Mouse (Mus musculus) limb, embryonic 14.5 days (tissue): Measurements from ENCODE around the gene Gm10300. TPM values are rescaled to one million over a fixed set of nuclear protein-coding genes. Genes with fewer than 3 reads are reported as not detected.

Experiments used
- ATAC-seq: fragments of 200-750 bp; cut with Nextera tagmentation; 2 replicates; pipeline ENCODE4 v1.8.0; 2017; ENCODE audit warnings: low read depth, moderate number of reproducible peaks, moderate TSS enrichment; ENCODE audit not compliant: low FRiP score
- DNase-seq: peaks from one replicate; pipeline ENCODE4 v3.0.0-alpha.2; 2015; ENCODE audit warnings: low spot score
- H3K27ac ChIP-seq: fragments of 300-500 bp; sonication (generic); replicated peaks from 2 replicates; pipeline ENCODE4 v1.5.1; 2014; ENCODE audit warnings: low read depth, mild to moderate bottlenecking, low read length, moderate library complexity, mixed read lengths
- H3K27me3 ChIP-seq: fragments of 300-500 bp; sonication (generic); 2 replicates; pipeline ENCODE4 v1.6.1; 2014; ENCODE audit warnings: low read length, mixed read lengths; ENCODE audit not compliant: control insufficient read depth, insufficient read depth
- H3K36me3 ChIP-seq: fragments of 300-500 bp; sonication (generic); 2 replicates; pipeline ENCODE4 v1.6.1; 2014; ENCODE audit warnings: mild to moderate bottlenecking, low read length, moderate library complexity, mixed read lengths; ENCODE audit not compliant: control insufficient read depth, insufficient read depth
- H3K4me1 ChIP-seq: fragments of 300-500 bp; sonication (generic); 2 replicates; pipeline ENCODE4 v1.6.1; 2014; ENCODE audit warnings: antibody characterized with exemption, low read length, mixed read lengths; ENCODE audit not compliant: control insufficient read depth, insufficient read depth
- H3K4me2 ChIP-seq: fragments of 300-500 bp; sonication (generic); replicated peaks from 2 replicates; pipeline ENCODE4 v1.6.1; 2014; ENCODE audit warnings: low read depth, mild to moderate bottlenecking, low read length, moderate library complexity; ENCODE audit not compliant: severe bottlenecking
- H3K4me3 ChIP-seq: fragments of 300-500 bp; sonication (generic); replicated peaks from 2 replicates; pipeline ENCODE4 v1.5.1; 2014; ENCODE audit warnings: low read length
- H3K9ac ChIP-seq: fragments of 300-500 bp; sonication (generic); 2 replicates; pipeline ENCODE4 v1.6.1; 2014; ENCODE audit warnings: mild to moderate bottlenecking, low read depth, low read length, moderate library complexity; ENCODE audit not compliant: severe bottlenecking
- H3K9me3 ChIP-seq: fragments of 300-500 bp; sonication (generic); 2 replicates; pipeline ENCODE4 v1.6.1; 2016; ENCODE audit warnings: low read length; ENCODE audit not compliant: control insufficient read depth
- POLR2A ChIP-seq: fragments of 200-500 bp; IDR thresholded peaks from 2 replicates; pipeline ENCODE4 v1.8.0; 2012; ENCODE audit warnings: inconsistent platforms, mild to moderate bottlenecking, moderate library complexity, borderline replicate concordance; ENCODE audit not compliant: insufficient read depth, insufficient read length; ENCODE audit errors: extremely low read depth
- WGBS: fragments of 180-500 bp; shearing (Covaris S2); extraction: QIAGEN DNeasy Blood & Tissue Kit; methylation state at CpG from one replicate; pipeline ENCODE4 v1.1.7; 2014; 5-methylcytosine and 5-hydroxymethylcytosine counted together
- polyA plus RNA-seq, 2 experiments: library from polyadenylated mRNA; depleted of rRNA in 1 of 2; stranded (reverse) in 1 of 2; unstranded in 1 of 2; fragments of >200 nt; fragmentation: Nextera tagmentation in 1 of 2; extraction: Ambion mirVana in 1 of 2; gene quantifications; 2 replicates each; pipeline versions ENCODE4 v1.2.1 to v1.2.3; 2012 to 2014

The Gm10300 gene
- polyA plus RNA-seq, 2 experiments, result 0.08 TPM; not detected in 1

- H3K9me3 ChIP-seq, result no peaks in the 10 kb centered on the region
- TF ChIP-seq POLR2A, result no peak
- H3K27ac ChIP-seq, result no peak overlapping the region
- no peak overlapping the region for H3K4me3 ChIP-seq
- H3K4me2 ChIP-seq, result no peak overlapping the region
- ATAC-seq (no peak), DNase-seq (no peak)
- H3K9ac ChIP-seq, result no peak overlapping the region
- H3K36me3 ChIP-seq, result no peaks in the 10 kb centered on the region
- no peaks in the 10 kb centered on the region for H3K4me1 ChIP-seq
- no peaks in the 10 kb centered on the region for H3K27me3 ChIP-seq
- 83% methylated on average over 6 of the region's 6 CpGs for WGBS
These were observed 18.6 kb downstream of the Gm10300 start for GRCm38 (mm10) chr4:132093136-132093535.

DNA sequence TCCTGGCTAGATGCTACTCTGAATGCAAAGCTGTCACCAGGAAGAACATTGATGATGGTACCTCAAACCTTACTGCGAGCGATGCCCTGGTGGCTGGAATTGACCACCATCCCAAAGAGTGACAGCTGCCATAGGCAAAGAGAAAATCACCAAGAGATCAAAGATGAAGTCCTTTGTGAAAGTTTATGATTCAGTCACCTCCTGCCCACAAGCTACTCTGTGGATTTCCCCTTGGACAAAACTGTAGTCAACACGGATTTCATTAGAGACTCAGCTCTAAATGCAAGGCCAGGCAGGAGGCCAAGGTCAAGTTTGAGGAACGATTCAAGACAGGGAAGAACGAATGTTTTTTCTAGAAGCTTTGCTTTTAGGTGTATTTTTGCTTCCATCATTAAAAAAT, 19.4 kb downstream of the Gm10300 start:
- WGBS, result 86% methylated on average over 5 of the region's 5 CpGs
- Histone ChIP-seq H3K4me2 (no peak overlapping the region), H3K4me3 (no peak overlapping the region), H3K27ac (no peak overlapping the region), H3K27me3 (no peaks in the 10 kb centered on the region), H3K9me3 (no peaks in the 10 kb centered on the region), H3K36me3 (no peaks in the 10 kb centered on the region), H3K9ac (no peak overlapping the region), H3K4me1 (no peaks in the 10 kb centered on the region)
- no peak for ATAC-seq
- DNase-seq, result no peak
- TF ChIP-seq POLR2A, result no peak

- 76% methylated on average over 7 of the region's 7 CpGs for WGBS
These were observed 20.5 kb downstream of the Gm10300 start for GRCm38 (mm10) chr4:132095043-132095442.

DNA sequence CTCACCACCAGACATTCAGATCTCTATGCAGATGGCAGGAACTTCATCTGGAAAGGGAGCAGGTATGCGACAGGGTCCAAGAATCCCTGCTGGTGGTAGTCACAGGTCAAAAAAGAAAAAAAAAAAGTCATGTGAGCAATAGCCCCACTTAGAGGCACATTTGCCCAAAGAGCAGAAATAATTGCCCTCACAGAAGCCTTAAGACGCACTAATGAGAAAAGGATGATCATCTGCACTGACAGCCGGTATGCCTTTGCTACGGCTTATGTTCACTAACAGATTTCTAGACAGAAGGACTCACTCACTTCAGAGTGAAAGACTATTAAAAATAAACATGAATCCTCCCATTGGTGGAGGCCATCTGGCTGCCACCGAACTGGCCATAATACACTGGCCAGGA, 25.1 kb downstream of the Gm10300 start:
- no peaks in the 10 kb centered on the region for H3K27me3 ChIP-seq

More at GRCm38 (mm10) chr4:132095043-132095442, 20.5 kb downstream of the Gm10300 start:
- ATAC-seq, result no peak
- Histone ChIP-seq H3K9me3 (no peaks in the 10 kb centered on the region), H3K4me2 (no peak overlapping the region), H3K9ac (no peak overlapping the region), H3K4me3 (no peak overlapping the region), H3K4me1 (no peaks in the 10 kb centered on the region), H3K27ac (no peak overlapping the region), H3K36me3 (no peaks in the 10 kb centered on the region), H3K27me3 (no peaks in the 10 kb centered on the region)
- no peak for DNase-seq
- no peak for TF ChIP-seq POLR2A

DNA sequence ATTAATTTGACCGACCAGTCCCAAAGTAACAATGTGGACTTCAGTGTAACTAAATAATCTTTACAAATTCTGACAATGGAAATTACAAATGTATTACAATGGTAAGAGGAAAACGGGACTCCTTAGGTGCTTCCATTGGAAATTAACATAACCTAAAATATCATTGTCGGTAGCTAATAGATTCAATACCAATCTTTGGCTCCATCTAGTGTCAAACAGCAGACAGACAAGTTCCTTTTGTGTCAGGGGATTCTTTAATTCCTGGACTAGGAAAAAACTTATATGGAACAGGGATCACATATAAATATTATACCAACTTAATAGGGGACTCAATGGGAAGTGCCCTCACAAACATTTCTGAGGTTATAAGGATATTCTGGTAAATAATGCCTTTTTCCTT, 26.7 kb downstream of the Gm10300 start:
- Histone ChIP-seq H3K4me1 (no peaks in the 10 kb centered on the region), H3K9ac (no peak overlapping the region), H3K27ac (no peak overlapping the region), H3K9me3 (no peaks in the 10 kb centered on the region), H3K36me3 (no peaks in the 10 kb centered on the region), H3K27me3 (no peaks in the 10 kb centered on the region), H3K4me2 (no peak overlapping the region), H3K4me3 (no peak overlapping the region)
- ATAC-seq (no peak), DNase-seq (no peak)
- TF ChIP-seq POLR2A, result no peak
- WGBS, result 50% methylated on average over 3 of the region's 3 CpGs

More for the DNA sequence above, 25.1 kb downstream of the Gm10300 start:
- ATAC-seq (no peak), DNase-seq (no peak)
- H3K36me3 ChIP-seq, result no peaks in the 10 kb centered on the region
- WGBS, result 77% methylated on average over 5 of the region's 5 CpGs
- H3K27ac ChIP-seq, result no peak overlapping the region
- no peak for TF ChIP-seq POLR2A
- H3K4me3 ChIP-seq, result no peak overlapping the region
- no peak overlapping the region for H3K4me2 ChIP-seq
- H3K9ac ChIP-seq, result no peak overlapping the region
- H3K9me3 ChIP-seq, result no peaks in the 10 kb centered on the region
- H3K4me1 ChIP-seq, result no peaks in the 10 kb centered on the region

- Histone ChIP-seq H3K4me2 (no peak overlapping the region), H3K4me3 (no peak overlapping the region), H3K27me3 (no peaks in the 10 kb centered on the region), H3K9me3 (no peaks in the 10 kb centered on the region), H3K4me1 (no peaks in the 10 kb centered on the region), H3K9ac (no peak overlapping the region), H3K36me3 (no peaks in the 10 kb centered on the region), H3K27ac (no peak overlapping the region)
- no peak for TF ChIP-seq POLR2A
- WGBS, result 97% methylated on average over 7 of the region's 7 CpGs
- DNase-seq (no peak), ATAC-seq (no peak)
These were observed 33.7 kb downstream of the Gm10300 start for GRCm38 (mm10) chr4:132108221-132108620.
